Mouse (Mus musculus): Measurements from ENCODE around the gene Dtymk. TPM values are rescaled to one million over a fixed set of nuclear protein-coding genes. Genes with fewer than 3 reads are reported as not detected.

Gene Dtymk
- polyA plus RNA-seq, 1 experiment from 2014 or later: 179 TPM

- no peaks in the 10 kb centered on the region for H3K4me1 ChIP-seq (replicated peaks; ENCODE audit: insufficient read depth, low read length)
- no peak overlapping the region for H3K27ac ChIP-seq
- H3K9ac ChIP-seq (ENCODE audit: low read depth, low read length): no peak overlapping the region
- no peak overlapping the region for H3K4me2 ChIP-seq (ENCODE audit: low read length)
- no peaks in the 10 kb centered on the region for H3K36me3 ChIP-seq (ENCODE audit: insufficient read depth, low read length)
- DNase-seq (ENCODE audit: low spot score) (no peak), ATAC-seq (replicated peaks; ENCODE audit: low FRiP score, low read depth) (no peak)
- TF ChIP-seq CTCF (IDR thresholded peaks at IDR 0.05; ENCODE audit: low read depth): peak; percentile 45
- no peak overlapping the region for H3K4me3 ChIP-seq (replicated peaks; ENCODE audit: low read depth, low read length)
- H3K9me3 ChIP-seq (replicated peaks; ENCODE audit: low read length): no peaks in the 10 kb centered on the region
- H3K27me3 ChIP-seq (ENCODE audit: insufficient read depth, low read length): no peaks in the 10 kb centered on the region
These were observed 58.8 kb downstream of the Dtymk start for GRCm38 (mm10) chr1:93742910-93743309.

Other genes starting within 250 kb of the Dtymk start
- 174 TPM in 2 replicates for gene Stk25, start 143.3 kb downstream of the Dtymk start, polyA plus RNA-seq (2015; fragmentation: Nextera tagmentation; extraction: Ambion mirVana)
- gene Bok, start 116.3 kb downstream of the Dtymk start, polyA plus RNA-seq (2015; fragmentation: Nextera tagmentation; extraction: Ambion mirVana): 106 and 109 TPM in 2 replicates
- 84.6 and 88.4 TPM in 2 replicates for gene Atg4b, start 50.4 kb downstream of the Dtymk start, polyA plus RNA-seq (2015; fragmentation: Nextera tagmentation; extraction: Ambion mirVana)
- gene Thap4, start 47.1 kb downstream of the Dtymk start, polyA plus RNA-seq (2015; fragmentation: Nextera tagmentation; extraction: Ambion mirVana): 82.5 and 82.9 TPM in 2 replicates
- 9.6 and 11.4 TPM in 2 replicates for gene Ing5, start 2.0 kb upstream of the Dtymk start, polyA plus RNA-seq (2015; fragmentation: Nextera tagmentation; extraction: Ambion mirVana)
- gene D2hgdh, start 23.0 kb upstream of the Dtymk start, polyA plus RNA-seq (2015; fragmentation: Nextera tagmentation; extraction: Ambion mirVana): 12.7 and 13.3 TPM in 2 replicates
- 0.13 and 0.19 TPM in 2 replicates for gene Gal3st2, start 59.4 kb upstream of the Dtymk start, polyA plus RNA-seq (2015; fragmentation: Nextera tagmentation; extraction: Ambion mirVana)
- gene Gal3st2b, start 116.4 kb upstream of the Dtymk start, polyA plus RNA-seq (2015; fragmentation: Nextera tagmentation; extraction: Ambion mirVana): not detected in 2 replicates
- not detected in 2 replicates for gene Gal3st2c, start 188.6 kb upstream of the Dtymk start, polyA plus RNA-seq (2015; fragmentation: Nextera tagmentation; extraction: Ambion mirVana)
- gene Neu4, start 218.5 kb upstream of the Dtymk start, polyA plus RNA-seq (2015; fragmentation: Nextera tagmentation; extraction: Ambion mirVana): not detected in 2 replicates

Data from kidney, postnatal 0 days (tissue).